Mouse (Mus musculus): Measurements from ENCODE around the gene Snai1. TPM values are rescaled to one million over a fixed set of nuclear protein-coding genes. Genes with fewer than 3 reads are reported as not detected.

Gene Snai1
- total and polyA plus RNA-seq, 3 experiments, result 0.19 to 0.74 TPM; not detected in 1

GRCm38 (mm10) chr2:167547444-167547843 lies 9.4 kb downstream of the Snai1 start:
- DNase-seq (ENCODE audit: low read depth, low spot score), result no peak
- Histone ChIP-seq H3K79me2 (ENCODE audit: control insufficient read depth, insufficient read depth, low read length, poor library complexity) (no peaks in the 10 kb centered on the region), H3K27ac (ENCODE audit: control insufficient read depth, low read depth, low read length) (no peak overlapping the region), H3K4me1 (ENCODE audit: control insufficient read depth in 1 of 2, insufficient read depth in 2 of 2, low read length in 2 of 2) (no peaks in the 10 kb centered on the region), H3K36me3 (ENCODE audit: control insufficient read depth in 1 of 2, insufficient read depth in 2 of 2, low read length in 2 of 2) (no peaks in the 10 kb centered on the region), H3K9me3 (replicated peaks; ENCODE audit: insufficient read depth, low read length) (no peaks in the 10 kb centered on the region), H3K27me3 (ENCODE audit: control insufficient read depth in 1 of 2, insufficient read depth in 2 of 2, low read length in 2 of 2) (peaks cover 13 to 17% of the 10 kb centered on the region in 2 experiments), H3K4me3 (ENCODE audit: control insufficient read depth in 1 of 2, insufficient read depth in 1 of 2, low read depth in 2 of 2, low read length in 2 of 2) (no peak overlapping the region), H3K9ac (ENCODE audit: control insufficient read depth, low read depth, low read length, poor library complexity, severe bottlenecking) (no peak overlapping the region)
- no peak for TF ChIP-seq MYB (IDR thresholded peaks at IDR 0.05; ENCODE audit: low read depth, low read length)

- TF ChIP-seq MAZ (IDR thresholded peaks at IDR 0.05; ENCODE audit: low read depth, low read length), result no peak
- TF ChIP-seq ZKSCAN1 (IDR thresholded peaks at IDR 0.05; ENCODE audit: low read depth, low read length), result no peak
- no peak for TF ChIP-seq ZC3H11A (IDR thresholded peaks at IDR 0.05; ENCODE audit: low read depth, low read length)
- no peak for TF ChIP-seq SMC3 (IDR thresholded peaks at IDR 0.05; ENCODE audit: low read depth, low read length)
- TF ChIP-seq MAFK (IDR thresholded peaks at IDR 0.05; ENCODE audit: borderline replicate concordance, low read depth, low read length), result no peak
- no peak for TF ChIP-seq JUND (IDR thresholded peaks at IDR 0.05; ENCODE audit: low read depth, low read length)
- TF ChIP-seq SIN3A (IDR thresholded peaks at IDR 0.05; ENCODE audit: low read length), result no peak
- TF ChIP-seq ETS1 (IDR thresholded peaks at IDR 0.05; ENCODE audit: low read depth, low read length), result no peak
- TF ChIP-seq MYB (IDR thresholded peaks at IDR 0.05; ENCODE audit: low read depth, low read length), result no peak
- H3K9ac ChIP-seq (ENCODE audit: control insufficient read depth, low read depth, low read length, poor library complexity, severe bottlenecking), result no peak overlapping the region
- H3K4me3 ChIP-seq (ENCODE audit: control insufficient read depth in 1 of 2, insufficient read depth in 1 of 2, low read depth in 2 of 2, low read length in 2 of 2), result no peak overlapping the region
- DNase-seq (ENCODE audit: low read depth, low spot score), result no peak
- no peaks in the 10 kb centered on the region for H3K9me3 ChIP-seq (replicated peaks; ENCODE audit: insufficient read depth, low read length)
- peaks cover 23 to 27% of the 10 kb centered on the region in 2 experiments for H3K27me3 ChIP-seq (ENCODE audit: control insufficient read depth in 1 of 2, insufficient read depth in 2 of 2, low read length in 2 of 2)
- H3K36me3 ChIP-seq (ENCODE audit: control insufficient read depth in 1 of 2, insufficient read depth in 2 of 2, low read length in 2 of 2), result no peaks in the 10 kb centered on the region
- H3K4me1 ChIP-seq (ENCODE audit: control insufficient read depth in 1 of 2, insufficient read depth in 2 of 2, low read length in 2 of 2), result no peaks in the 10 kb centered on the region
- H3K79me2 ChIP-seq (ENCODE audit: control insufficient read depth, insufficient read depth, low read length, poor library complexity), result no peaks in the 10 kb centered on the region
- H3K27ac ChIP-seq (ENCODE audit: control insufficient read depth, low read depth, low read length), result no peak overlapping the region
Observed at GRCm38 (mm10) chr2:167548961-167549360, 11.0 kb downstream of the Snai1 start.

- Histone ChIP-seq H3K4me3 (ENCODE audit: control insufficient read depth in 1 of 2, insufficient read depth in 1 of 2, low read depth in 2 of 2, low read length in 2 of 2) (no peak overlapping the region), H3K27me3 (ENCODE audit: control insufficient read depth in 1 of 2, insufficient read depth in 2 of 2, low read length in 2 of 2) (peaks cover 30 to 34% of the 10 kb centered on the region in 2 experiments), H3K36me3 (ENCODE audit: control insufficient read depth in 1 of 2, insufficient read depth in 2 of 2, low read length in 2 of 2) (no peaks in the 10 kb centered on the region), H3K27ac (ENCODE audit: control insufficient read depth, low read depth, low read length) (no peak overlapping the region), H3K9ac (ENCODE audit: control insufficient read depth, low read depth, low read length, poor library complexity, severe bottlenecking) (no peak overlapping the region), H3K9me3 (replicated peaks; ENCODE audit: insufficient read depth, low read length) (no peaks in the 10 kb centered on the region), H3K79me2 (ENCODE audit: control insufficient read depth, insufficient read depth, low read length, poor library complexity) (no peaks in the 10 kb centered on the region), H3K4me1 (ENCODE audit: control insufficient read depth in 1 of 2, insufficient read depth in 2 of 2, low read length in 2 of 2) (no peaks in the 10 kb centered on the region)
- no peak for TF ChIP-seq USF1 (IDR thresholded peaks at IDR 0.05; ENCODE audit: low read depth, low read length)
- no peak for DNase-seq (ENCODE audit: low read depth, low spot score)
Observed at GRCm38 (mm10) chr2:167550341-167550854, 12.4 kb downstream of the Snai1 start.
